Mouse (Mus musculus) liver, adult 2 months (tissue): ENCODE data around the gene Tmem121. TPM values are rescaled to one million over a fixed set of nuclear protein-coding genes. Genes with fewer than 3 reads are reported as not detected.

Experiments used
- DNase-seq: peaks from one replicate; pipeline ENCODE4 v3.0.0-alpha.2; 2011; ENCODE audit warnings: low read depth, low spot score; ENCODE audit errors: extremely low read depth
- H3K27ac ChIP-seq: fragments of 200-500 bp; replicated peaks from 2 replicates; pipeline ENCODE4 v1.5.1; 2012; ENCODE audit warnings: low read depth, mild to moderate bottlenecking, control low read depth, inconsistent platforms, low read length; ENCODE audit not compliant: insufficient read depth
- H3K27me3 ChIP-seq: fragments of 200-500 bp; 2 replicates; pipeline ENCODE4 v1.6.1; 2012; ENCODE audit warnings: mild to moderate bottlenecking, moderate library complexity, low read length, inconsistent platforms; ENCODE audit not compliant: control insufficient read depth, insufficient read depth
- H3K36me3 ChIP-seq: fragments of 200-500 bp; 2 replicates; pipeline ENCODE4 v1.6.1; 2012; ENCODE audit warnings: low read length, inconsistent platforms; ENCODE audit not compliant: control insufficient read depth, insufficient read depth
- H3K4me1 ChIP-seq: fragments of 200-500 bp; 2 replicates; pipeline ENCODE4 v1.6.1; 2011; ENCODE audit warnings: low read length; ENCODE audit not compliant: control insufficient read depth, insufficient read depth
- H3K4me3 ChIP-seq: fragments of 200-500 bp; 2 replicates; pipeline ENCODE4 v1.5.1; 2011; ENCODE audit warnings: low read depth, mild to moderate bottlenecking, control low read depth, low read length, moderate library complexity; ENCODE audit not compliant: insufficient read depth
- H3K79me2 ChIP-seq: fragments of 200-500 bp; 2 replicates; pipeline ENCODE4 v1.6.1; 2012; ENCODE audit warnings: inconsistent platforms, mild to moderate bottlenecking, low read length, moderate library complexity; ENCODE audit not compliant: control insufficient read depth, insufficient read depth
- H3K9ac ChIP-seq: fragments of 200-500 bp; 2 replicates; pipeline ENCODE4 v1.6.1; 2012; ENCODE audit warnings: low read depth, mild to moderate bottlenecking, control low read depth, inconsistent platforms, low read length
- CTCF ChIP-seq: fragments of 200-500 bp; IDR thresholded peaks from 2 replicates; pipeline ENCODE4 v1.5.1; 2011; ENCODE audit warnings: low read depth, low read length, control low read depth
- POLR2A ChIP-seq: fragments of 200-500 bp; IDR thresholded peaks from 2 replicates; pipeline ENCODE4 v1.6.1; 2011; ENCODE audit warnings: low read length, control low read depth; ENCODE audit not compliant: insufficient read depth; ENCODE audit errors: extremely low read depth
- WGBS: fragments of 180-500 bp; shearing (Covaris S2); methylation state at CpG from one replicate; pipeline ENCODE4 v1.1.7; 2018; 5-methylcytosine and 5-hydroxymethylcytosine counted together
- polyA plus RNA-seq: library from polyadenylated mRNA; depleted of rRNA; stranded (reverse); fragments of >200 nt; gene quantifications from 2 replicates; pipeline ENCODE4 v1.2.3, GENCODE M21; 2012
- total RNA-seq: library from RNA; depleted of rRNA; stranded (reverse); fragments of >200 nt; gene quantifications from 2 replicates; pipeline ENCODE4 v1.2.3, GENCODE M21; 2014

Tmem121 gene
- total and polyA plus RNA-seq, 2 experiments: not detected

GRCm38 (mm10) chr12:113176960-113177725, 8.6 kb upstream of the Tmem121 start:
- Histone ChIP-seq H3K4me1 (no peaks in the 10 kb centered on the region), H3K27ac (no peak overlapping the region), H3K79me2 (no peaks in the 10 kb centered on the region), H3K9ac (no peak overlapping the region), H3K36me3 (no peaks in the 10 kb centered on the region), H3K27me3 (no peaks in the 10 kb centered on the region), H3K4me3 (no peak overlapping the region)
- TF ChIP-seq POLR2A: no peak
- no peak for TF ChIP-seq CTCF
- 81% methylated on average over 18 of the region's 18 CpGs for WGBS
- DNase-seq: no peak

- H3K9ac ChIP-seq: no peak overlapping the region
Measured at GRCm38 (mm10) chr12:113181020-113181419, 4.7 kb upstream of the Tmem121 start.

GRCm38 (mm10) chr12:113184945-113185344, 785 bp upstream of the Tmem121 start:
- Histone ChIP-seq H3K27ac (no peak overlapping the region), H3K4me3 (no peak overlapping the region), H3K27me3 (peaks cover 6% of the 10 kb centered on the region), H3K4me1 (no peaks in the 10 kb centered on the region), H3K9ac (no peak overlapping the region), H3K79me2 (no peaks in the 10 kb centered on the region), H3K36me3 (no peaks in the 10 kb centered on the region)
- TF ChIP-seq POLR2A (no peak), CTCF (no peak)
- 72% methylated on average over 5 of the region's 5 CpGs for WGBS
- no peak for DNase-seq

More at GRCm38 (mm10) chr12:113181020-113181419, 4.7 kb upstream of the Tmem121 start:
- Histone ChIP-seq H3K27me3 (peaks cover 5% of the 10 kb centered on the region; the same call in 1 of the 2 replicates), H3K4me3 (no peak overlapping the region), H3K79me2 (no peaks in the 10 kb centered on the region), H3K36me3 (no peaks in the 10 kb centered on the region), H3K4me1 (no peaks in the 10 kb centered on the region), H3K27ac (no peak overlapping the region)
- no peak for DNase-seq
- TF ChIP-seq CTCF: no peak
- TF ChIP-seq POLR2A: no peak
- whole genome bisulfite sequencing: 38% methylated on average over 4 of the region's 4 CpGs

GRCm38 (mm10) chr12:113186326-113187010, 738 bp downstream of the Tmem121 start:
- H3K27me3 ChIP-seq: peaks cover 6% of the 10 kb centered on the region

GRCm38 (mm10) chr12:113187011-113187375, 1.3 kb downstream of the Tmem121 start:
- WGBS: 45% methylated on average over 4 of the region's 4 CpGs
- no peak overlapping the region for H3K27ac ChIP-seq
- H3K4me1 ChIP-seq: no peaks in the 10 kb centered on the region
- peaks cover 6% of the 10 kb centered on the region for H3K27me3 ChIP-seq
- H3K9ac ChIP-seq: no peak overlapping the region
- no peaks in the 10 kb centered on the region for H3K79me2 ChIP-seq
- no peak overlapping the region for H3K4me3 ChIP-seq
- no peaks in the 10 kb centered on the region for H3K36me3 ChIP-seq
- no peak for DNase-seq
- no peak for TF ChIP-seq POLR2A
- TF ChIP-seq CTCF: no peak

More at GRCm38 (mm10) chr12:113186326-113187010, 738 bp downstream of the Tmem121 start:
- WGBS: 53% methylated on average over 12 of the region's 12 CpGs
- no peaks in the 10 kb centered on the region for H3K36me3 ChIP-seq
- no peak overlapping the region for H3K27ac ChIP-seq
- H3K4me3 ChIP-seq: no peak overlapping the region
- H3K9ac ChIP-seq: no peak overlapping the region
- H3K4me1 ChIP-seq: no peaks in the 10 kb centered on the region
- no peak for DNase-seq
- TF ChIP-seq POLR2A (no peak), CTCF (no peak)
- H3K79me2 ChIP-seq: no peaks in the 10 kb centered on the region
